Mouse (Mus musculus) gastrocnemius, postnatal 10 days (tissue): ENCODE measurements at regions not wholly inside any gene's neighbourhood (a gene's known extent, or its start where the extent isn't known, plus 50 kb on each side); places are given as distances from the start of the nearest gene placed in this dataset.

Experiments used
- DNase-seq: peaks from one replicate; pipeline ENCODE4 v3.0.0; 2021; ENCODE audit warnings: mixed read lengths

GRCm38 (mm10) chr9:71420064-71420463 lies 65.7 kb downstream of the Polr2m start:
- DNase-seq: no peak

GRCm38 (mm10) chr9:71418531-71418930 lies 67.2 kb downstream of the Polr2m start:
- DNase-seq: peak; percentile 43

- DNase-seq: no peak
Observed at GRCm38 (mm10) chr9:71417248-71417647, 68.5 kb downstream of the Polr2m start.

GRCm38 (mm10) chr9:71411171-71411570 lies 74.6 kb downstream of the Polr2m start:
- no peak for DNase-seq

GRCm38 (mm10) chr9:71409925-71410324 lies 75.8 kb downstream of the Polr2m start:
- no peak for DNase-seq

- DNase-seq: no peak
Observed at GRCm38 (mm10) chr9:71408946-71409345, 76.8 kb downstream of the Polr2m start.

- DNase-seq: no peak
Observed at GRCm38 (mm10) chr9:71404396-71405135, 81.2 kb downstream of the Polr2m start.

- no peak for DNase-seq
Observed at GRCm38 (mm10) chr9:71401667-71402066, 84.1 kb downstream of the Polr2m start.

GRCm38 (mm10) chr9:71399346-71399745 lies 86.4 kb downstream of the Polr2m start:
- DNase-seq: no peak

GRCm38 (mm10) chr9:71396784-71397183 lies 89.0 kb downstream of the Polr2m start:
- no peak for DNase-seq

GRCm38 (mm10) chr9:71390221-71390620 lies 95.5 kb downstream of the Polr2m start:
- DNase-seq: no peak

GRCm38 (mm10) chr9:71387426-71387825 lies 98.3 kb downstream of the Polr2m start:
- no peak for DNase-seq

GRCm38 (mm10) chr9:71383901-71384300 lies 101.8 kb downstream of the Polr2m start:
- no peak for DNase-seq

- no peak for DNase-seq
Observed at GRCm38 (mm10) chr9:71379731-71380250, 105.9 kb downstream of the Polr2m start.

- DNase-seq: no peak
Observed at GRCm38 (mm10) chr9:71369760-71370159, 116.0 kb downstream of the Polr2m start.

- DNase-seq: no peak
Observed at GRCm38 (mm10) chr9:71369202-71369601, 116.5 kb downstream of the Polr2m start.

GRCm38 (mm10) chr9:71366573-71366972 lies 119.2 kb downstream of the Polr2m start:
- DNase-seq: no peak

- no peak for DNase-seq
Observed at GRCm38 (mm10) chr9:71365177-71365738, 120.5 kb downstream of the Polr2m start.

GRCm38 (mm10) chr9:71364047-71364665 lies 121.6 kb downstream of the Polr2m start:
- DNase-seq: no peak

GRCm38 (mm10) chr9:71362401-71362800 lies 123.3 kb downstream of the Polr2m start:
- DNase-seq: no peak

- peak; percentile 36 for DNase-seq
Observed at GRCm38 (mm10) chr9:71361961-71362360, 123.8 kb downstream of the Polr2m start.

- DNase-seq: no peak
Observed at GRCm38 (mm10) chr9:71361311-71361710, 124.4 kb downstream of the Polr2m start.

GRCm38 (mm10) chr9:71360676-71361075 lies 125.1 kb downstream of the Polr2m start:
- DNase-seq: no peak
